Mouse (Mus musculus) layer of hippocampus, postnatal 25 days (tissue): ENCODE data around the gene Crybb1. TPM values are rescaled to one million over a fixed set of nuclear protein-coding genes. Genes with fewer than 3 reads are reported as not detected.

Source experiments
- DNase-seq, 2 experiments: peaks; one replicate each; pipeline ENCODE4 v3.0.0; 2022; ENCODE audit warnings: mixed read lengths in 2 of 2, low spot score in 1 of 2; ENCODE audit errors: extremely low spot score in 1 of 2
- total RNA-seq, 2 experiments: library from RNA; stranded (reverse); gene quantifications; 2 replicates each; pipeline ENCODE4 v1.2.3; 2021

Gene Crybb1
- 1 to 10 TPM; 7.4 to 7.9 TPM for total RNA-seq

DNA sequence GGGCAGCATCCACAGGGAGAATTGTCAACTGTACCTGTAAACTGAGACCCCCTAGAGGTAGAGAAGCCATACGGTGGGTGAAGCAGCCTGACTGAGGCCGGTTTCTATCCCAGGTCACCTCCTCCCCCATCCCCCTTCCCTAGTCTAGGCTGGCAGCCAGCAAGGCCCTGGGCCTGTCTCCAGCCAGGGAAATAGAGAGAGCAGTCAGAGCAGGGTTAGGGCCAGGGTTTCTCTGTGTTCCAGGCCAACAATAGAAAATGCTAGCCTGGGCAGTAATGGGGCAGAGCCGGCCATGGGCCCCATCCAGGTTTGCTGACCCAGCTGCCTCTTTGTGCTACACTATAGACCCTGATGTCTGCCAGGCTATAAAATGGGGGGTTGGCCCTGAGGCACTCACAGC, at the start of gene Crybb1:
Crybb1 (plus strand) TSS at position 390 of the 400 bp plus-strand sequence.
- DNase-seq: peak in 1 of 2 experiments; percentile 48

DNA sequence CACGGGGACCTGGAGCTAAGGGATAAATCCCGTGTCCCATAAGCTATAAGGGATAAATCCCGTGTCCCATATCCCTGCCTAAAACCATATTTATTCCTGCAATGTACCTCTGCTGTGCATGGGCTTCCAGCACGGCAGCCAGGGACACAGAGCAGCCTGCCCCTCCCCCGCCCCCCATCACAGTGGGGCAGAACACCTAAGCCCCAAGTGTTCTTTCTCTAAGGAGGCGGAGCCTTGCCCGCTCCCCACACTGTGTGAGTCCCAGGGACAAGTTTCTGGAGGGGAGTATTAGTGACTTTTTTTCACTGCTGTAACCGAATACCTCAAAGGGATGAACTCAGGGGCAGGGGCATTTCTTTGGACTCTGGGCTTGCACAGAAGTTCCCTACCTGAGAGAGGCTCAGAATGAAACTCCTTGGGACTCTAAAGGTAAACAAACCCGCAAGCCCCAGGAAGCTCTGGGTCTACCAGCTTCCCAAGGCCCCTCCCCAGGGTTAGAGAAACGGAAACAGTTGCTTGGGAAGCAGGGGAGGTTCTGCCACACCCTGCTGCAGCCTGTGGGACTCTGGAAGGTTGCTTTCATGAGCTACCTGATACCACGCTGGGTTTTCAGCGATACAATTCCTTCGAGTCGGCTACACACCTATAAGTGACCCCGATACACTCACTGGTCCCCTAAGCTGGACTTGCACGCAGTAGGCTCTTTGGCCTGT, 48.9 kb upstream of the Crybb1 start:
- DNase-seq: no peak

DNA sequence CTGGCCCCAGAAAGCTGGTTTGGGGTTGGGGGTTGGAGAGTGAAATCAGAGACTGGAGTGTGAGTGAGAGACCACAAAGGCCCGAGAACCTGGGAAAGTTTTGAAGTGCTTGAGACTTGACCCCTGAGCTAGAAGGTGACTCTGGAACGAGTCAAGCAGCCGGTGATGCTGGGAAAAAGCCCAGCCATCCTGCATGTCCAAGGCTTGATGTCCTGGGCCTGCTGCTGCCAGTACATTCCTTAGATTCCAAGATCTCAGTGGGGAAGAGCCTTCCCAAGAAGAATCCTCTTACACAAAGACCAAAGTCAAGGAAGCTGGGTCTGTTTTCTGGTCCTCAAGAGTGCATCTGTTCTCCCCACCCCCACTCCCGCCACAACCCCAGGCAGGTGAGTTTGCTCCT, 47.3 kb upstream of the Crybb1 start:
- DNase-seq: no peak

DNA sequence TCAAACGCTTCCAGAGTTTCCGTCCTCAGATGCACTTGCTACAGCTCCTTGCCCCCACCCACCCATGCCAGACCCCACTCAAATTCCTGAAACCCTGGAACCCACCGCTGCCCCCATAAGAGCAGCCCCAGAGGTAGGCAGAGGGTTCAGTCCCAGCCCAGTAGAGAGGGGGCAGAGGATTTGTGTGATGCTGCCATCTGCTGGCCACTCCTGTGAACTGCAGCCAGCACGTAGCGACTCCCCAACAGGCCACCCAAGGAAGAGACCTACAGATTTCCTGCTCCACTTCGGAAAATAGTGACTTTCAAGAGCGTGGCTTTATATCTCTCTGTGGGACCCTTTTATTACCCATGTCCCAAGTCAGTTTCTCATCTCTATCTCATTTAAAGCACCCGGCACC, 45.5 kb upstream of the Crybb1 start:
- DNase-seq: peak; percentile 65 to 74

DNA sequence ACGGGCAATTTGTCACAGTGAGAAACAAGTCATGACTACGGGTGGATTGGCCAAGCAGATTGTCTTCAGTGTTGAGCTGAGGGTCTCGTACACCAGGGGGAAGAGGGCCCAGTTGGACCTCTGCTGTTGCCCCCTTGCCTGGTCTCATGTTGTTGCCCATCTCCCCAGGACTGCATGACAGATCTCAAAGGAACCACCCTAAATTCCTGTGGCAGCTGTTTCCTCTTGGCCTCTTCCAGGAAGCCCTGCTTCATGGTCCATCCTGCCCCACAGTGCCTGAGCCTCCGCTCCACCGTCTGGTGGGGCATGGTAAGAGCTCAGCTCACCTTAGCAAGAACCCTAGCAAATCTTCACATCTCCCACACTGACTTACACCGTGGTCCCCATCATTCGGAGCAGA, 43.7 kb upstream of the Crybb1 start:
- DNase-seq: no peak

DNA sequence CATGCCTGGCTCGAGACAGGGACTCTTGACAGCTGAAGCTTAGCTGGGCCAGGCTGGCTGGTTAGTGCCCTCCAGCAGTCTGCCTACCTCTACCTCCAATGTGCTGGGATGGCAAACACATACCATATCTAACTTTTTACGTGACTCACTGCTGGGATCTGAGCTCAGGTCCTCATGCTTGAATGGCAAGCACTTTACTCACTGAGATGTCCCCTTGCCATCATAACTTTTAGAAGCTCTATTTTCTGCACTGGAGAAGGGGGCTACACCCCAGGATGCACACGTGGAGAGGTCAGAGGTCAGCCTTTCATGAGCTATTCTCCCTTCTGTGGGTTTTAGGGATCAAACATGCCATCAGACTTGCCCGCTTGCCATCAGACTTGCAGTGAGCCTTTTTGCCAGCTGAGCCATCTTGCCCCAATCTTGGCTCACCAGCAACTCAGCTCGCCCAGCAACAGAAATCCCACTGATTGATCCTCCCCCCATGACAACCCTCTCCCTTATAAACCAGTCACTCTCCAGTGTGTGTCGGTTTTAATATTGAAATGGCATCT, 42.8 kb upstream of the Crybb1 start:
- DNase-seq: no peak

DNA sequence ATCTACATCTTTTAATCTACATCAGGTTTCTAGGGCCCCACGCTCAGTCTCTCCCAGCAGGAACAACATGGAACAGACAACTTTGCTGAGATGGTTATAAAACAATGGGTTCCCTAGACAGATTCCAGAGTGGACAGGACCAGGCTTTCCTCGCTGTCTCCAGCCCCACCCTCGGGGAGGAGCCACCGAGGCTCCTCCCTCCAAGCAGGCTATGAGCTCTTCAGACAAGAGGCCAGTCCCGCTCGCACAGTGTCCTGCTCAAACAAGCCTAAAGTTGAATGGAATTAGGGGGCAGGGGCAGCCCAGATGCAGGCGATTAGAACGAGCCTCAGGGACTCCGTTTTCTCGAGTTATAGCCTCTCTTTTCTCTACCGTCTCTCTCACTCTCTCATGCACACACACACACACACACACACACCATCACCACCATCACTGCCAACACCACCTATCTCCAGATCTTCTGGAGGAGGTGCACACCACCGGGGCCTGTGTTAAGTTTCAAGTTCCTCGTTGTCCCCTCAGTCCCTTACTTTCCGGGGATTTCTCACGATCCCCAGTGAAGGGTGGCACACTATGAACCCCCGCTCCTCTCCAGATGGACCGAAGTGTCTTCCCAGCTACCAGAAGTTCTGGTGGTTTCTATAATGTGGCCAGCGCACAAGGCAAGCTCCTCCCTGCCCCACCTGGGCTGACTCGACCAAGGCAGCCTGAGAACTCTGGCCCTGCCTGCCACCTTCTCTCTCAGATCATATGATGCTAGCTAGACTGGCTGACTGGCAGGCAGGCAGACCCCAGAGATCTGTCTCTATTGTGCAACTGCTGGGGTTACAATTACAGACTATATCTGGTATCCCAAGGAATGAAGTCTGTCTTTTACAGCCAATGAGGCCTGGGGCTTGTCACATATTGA, 42.0 kb upstream of the Crybb1 start:
- DNase-seq: peak in 1 of 2 experiments; percentile 40

DNA sequence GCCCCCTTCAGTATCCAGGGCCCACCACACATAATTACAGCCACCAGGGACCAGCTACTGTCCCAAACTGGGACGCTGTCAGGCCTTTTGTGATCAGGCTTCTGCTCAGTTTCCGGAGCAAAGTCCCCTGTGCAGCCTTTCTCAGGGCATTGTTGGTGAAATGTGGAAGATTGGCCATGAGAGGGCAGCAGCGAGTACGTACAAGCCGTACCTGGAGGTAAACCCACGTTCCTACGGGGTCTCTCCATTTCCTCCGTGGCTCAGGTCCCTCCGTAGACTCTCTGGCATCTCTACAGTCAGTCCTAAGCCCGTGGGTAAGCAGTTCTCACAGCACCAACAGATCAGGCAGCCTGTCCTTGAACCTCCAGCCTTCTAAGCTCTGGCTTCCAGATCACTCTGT, 41.2 kb upstream of the Crybb1 start:
- DNase-seq: peak; percentile 65 to 80

DNA sequence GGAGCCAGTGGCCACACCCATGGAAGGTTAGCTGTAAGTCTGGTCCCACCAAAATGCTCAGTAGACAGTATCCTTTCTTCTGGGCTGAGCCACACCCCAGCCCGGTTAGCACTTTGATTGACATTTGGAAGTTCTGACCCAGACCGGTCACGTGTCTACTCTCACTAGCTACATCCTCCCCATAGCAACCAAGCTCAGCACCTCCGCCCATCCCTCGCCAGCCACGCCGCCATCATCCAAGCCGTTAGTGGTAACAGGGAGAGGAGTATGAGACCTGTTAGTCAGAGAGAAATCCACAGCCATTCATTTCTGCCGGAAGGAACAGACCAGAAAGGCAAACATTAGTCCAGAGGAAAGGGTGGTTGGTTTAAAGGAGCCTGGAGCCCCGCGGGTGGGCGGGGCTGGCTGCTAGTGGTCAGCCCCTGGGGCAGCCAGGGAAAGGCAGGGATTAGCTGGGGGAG, 40.3 kb upstream of the Crybb1 start:
- DNase-seq: peak; percentile 46 to 54

DNA sequence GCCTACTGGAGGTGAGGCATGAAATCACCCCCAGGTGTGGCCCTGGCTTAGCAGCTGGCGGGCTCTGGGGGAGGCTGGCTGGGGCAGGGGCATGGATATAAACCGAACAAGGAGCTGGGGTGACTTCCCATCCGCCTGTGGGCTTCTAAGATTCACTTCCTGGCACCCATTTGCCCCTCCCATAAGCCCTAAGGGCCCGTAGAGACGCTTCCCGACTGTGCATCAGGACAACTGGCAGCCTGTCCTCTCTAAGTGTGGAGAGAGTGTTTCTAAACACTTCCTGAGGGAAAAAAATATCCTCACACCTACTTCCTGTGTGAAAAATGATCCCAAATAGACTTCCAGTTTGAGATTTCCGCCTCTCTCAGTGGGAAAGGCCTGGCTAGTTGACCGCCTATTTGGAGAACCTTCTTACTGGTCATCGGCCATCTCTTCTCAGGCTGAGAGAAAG, 39.8 kb upstream of the Crybb1 start:
- DNase-seq: peak in 1 of 2 experiments; percentile 27

DNA sequence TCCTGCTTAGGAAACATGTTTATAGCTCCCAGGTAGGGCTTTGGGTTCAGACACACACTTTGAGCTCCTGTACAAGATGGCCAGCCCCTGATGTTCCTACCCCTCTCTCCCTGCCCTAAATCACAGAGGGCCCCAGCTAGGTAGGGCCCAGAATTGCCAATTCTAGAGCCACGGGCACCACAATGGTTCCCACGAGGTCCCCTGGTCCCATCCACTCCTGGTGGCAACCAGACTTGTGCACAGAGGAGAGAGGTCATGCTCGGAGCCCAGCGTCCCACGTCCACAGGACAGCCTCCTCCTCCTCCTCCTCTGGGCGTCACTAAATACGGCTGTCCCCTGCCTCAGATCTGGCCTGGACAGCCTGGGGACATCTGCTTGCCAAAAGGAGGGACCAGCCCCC, 39.3 kb upstream of the Crybb1 start:
- DNase-seq: no peak

DNA sequence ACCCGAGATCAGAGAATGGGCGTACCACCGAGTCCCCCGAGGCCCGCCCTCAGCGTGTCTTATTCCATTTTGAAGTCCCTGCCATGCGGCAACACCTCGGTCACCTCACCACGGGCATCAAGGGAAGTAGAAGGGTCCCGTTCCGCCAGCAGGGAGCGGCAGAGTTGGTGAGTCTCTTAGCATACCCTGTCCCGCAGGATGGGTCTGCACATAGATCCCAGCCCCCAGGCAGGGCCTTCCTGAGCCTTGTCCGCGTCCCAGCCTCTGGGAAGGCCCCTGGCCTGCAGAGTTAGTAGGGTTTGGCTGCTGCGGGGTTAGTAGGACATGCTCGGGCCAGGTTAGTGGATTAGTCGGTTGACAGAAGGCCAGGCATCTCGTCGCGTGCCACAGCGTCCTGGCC, 38.6 kb upstream of the Crybb1 start:
- DNase-seq: no peak

DNA sequence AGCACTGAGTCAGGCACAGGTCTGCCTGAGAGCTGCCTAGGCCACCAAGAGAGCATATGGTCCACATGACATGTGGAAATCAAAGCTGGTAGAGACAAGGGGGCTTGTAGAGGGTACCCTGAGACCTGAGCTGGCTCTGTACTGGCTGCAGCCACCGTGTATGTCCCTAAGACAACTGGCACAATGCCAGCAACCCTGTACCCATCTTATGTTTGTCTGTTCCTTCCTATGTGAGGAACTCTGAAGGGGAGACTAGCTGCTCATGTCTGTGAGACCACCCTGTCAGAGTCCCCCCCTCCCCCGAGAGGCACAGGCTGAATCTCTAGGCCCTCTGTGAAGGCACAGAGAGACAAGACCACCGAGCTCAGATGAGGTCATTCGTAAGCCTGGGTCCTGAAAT, 36.9 kb upstream of the Crybb1 start:
- no peak for DNase-seq

DNA sequence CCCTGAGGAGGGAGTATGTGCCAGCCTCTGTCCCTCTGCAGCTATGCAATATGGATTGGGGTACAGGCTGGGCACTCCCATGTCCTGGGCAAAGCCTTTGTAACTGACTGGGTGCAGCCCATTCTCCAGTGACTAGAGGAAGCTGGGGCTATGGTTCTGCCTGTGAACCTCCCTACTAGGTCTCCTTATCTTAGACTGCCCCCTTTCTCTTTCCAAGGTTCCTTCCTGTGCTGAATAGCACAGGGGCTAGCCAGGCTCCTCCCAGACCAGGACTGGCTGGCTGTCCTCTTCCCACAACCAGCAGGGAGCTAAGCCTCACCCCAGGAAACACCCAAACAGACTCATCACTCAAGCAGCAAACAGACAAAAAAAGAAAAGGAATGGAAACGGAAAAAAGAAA, 36.2 kb upstream of the Crybb1 start:
- DNase-seq: no peak

DNA sequence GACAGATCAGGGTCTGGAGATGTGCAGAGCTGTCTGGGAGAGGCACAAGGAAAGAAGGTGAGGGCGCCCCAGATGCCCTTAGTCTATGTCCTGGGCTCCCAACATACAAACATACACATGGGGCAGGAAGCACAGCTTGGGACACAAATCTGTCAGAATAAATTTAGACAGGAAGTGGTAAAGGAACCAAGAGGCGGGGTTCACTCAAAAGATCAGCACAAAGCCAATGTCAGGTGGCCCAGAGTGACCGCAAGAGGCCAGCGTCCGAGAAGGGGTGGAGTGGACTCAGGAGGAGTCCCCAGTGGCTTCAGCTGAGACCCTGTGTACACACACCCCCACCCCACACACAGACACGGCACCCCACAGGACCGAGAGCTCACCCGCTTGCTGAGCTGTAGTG, 35.4 kb upstream of the Crybb1 start:
- no peak for DNase-seq

DNA sequence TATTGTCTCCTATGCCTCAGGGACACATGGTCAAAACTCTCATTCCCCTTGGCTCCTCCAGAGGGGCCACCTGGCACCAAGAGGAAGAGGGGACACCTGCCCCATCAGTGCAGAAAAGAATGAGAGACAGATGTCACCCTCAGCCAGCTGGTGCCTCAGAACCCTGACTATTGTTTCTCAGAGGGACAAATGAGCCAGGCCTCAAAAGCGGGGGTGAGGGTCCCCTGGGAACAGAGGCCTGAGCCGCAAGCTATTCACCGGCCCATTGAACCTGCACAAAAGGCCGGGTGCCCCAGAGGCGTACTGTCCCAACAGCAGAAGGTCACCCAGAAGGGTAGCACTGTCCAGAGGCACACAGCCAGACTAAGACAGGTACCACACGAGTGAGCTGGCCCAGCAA, 30.0 kb upstream of the Crybb1 start:
- DNase-seq: no peak

DNA sequence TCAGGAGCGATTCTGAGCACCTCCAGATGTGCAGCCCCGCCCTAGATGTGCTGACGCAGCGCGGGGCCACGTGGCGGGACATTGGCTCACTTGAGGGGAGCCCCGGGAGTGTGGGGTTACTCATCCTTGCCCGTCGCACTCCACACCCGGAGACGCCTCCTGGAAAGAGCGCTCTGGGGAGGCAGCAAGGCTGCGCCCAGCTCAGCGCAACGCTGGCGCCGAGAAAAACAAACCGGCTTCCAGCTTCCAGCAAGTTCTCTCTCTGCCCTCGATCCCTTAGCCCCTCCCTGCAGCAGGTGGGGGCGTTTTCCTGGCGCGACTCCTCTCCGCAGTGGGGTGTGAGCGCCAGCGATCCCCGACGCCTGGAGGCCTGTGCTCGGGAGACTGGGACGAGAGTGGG, 28.3 kb upstream of the Crybb1 start:
- peak; percentile 46 to 58 for DNase-seq

DNA sequence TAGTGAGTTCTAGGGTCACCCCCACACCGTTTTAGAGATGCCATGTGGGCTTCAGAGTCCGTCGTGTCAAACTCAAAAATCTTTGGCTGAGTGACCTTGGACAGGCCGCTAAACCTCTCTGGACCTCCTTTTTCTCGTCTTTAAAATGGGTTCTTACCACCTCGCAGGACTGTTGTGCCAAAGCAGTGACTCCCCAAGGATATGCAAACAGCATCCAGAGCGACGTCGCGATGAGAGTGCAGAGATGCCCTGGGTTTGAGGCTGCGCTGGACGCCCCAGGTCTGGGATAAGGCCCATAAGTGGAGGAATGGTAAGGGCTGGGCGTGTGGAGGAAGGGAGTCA, 27.7 kb upstream of the Crybb1 start:
- no peak for DNase-seq

DNA sequence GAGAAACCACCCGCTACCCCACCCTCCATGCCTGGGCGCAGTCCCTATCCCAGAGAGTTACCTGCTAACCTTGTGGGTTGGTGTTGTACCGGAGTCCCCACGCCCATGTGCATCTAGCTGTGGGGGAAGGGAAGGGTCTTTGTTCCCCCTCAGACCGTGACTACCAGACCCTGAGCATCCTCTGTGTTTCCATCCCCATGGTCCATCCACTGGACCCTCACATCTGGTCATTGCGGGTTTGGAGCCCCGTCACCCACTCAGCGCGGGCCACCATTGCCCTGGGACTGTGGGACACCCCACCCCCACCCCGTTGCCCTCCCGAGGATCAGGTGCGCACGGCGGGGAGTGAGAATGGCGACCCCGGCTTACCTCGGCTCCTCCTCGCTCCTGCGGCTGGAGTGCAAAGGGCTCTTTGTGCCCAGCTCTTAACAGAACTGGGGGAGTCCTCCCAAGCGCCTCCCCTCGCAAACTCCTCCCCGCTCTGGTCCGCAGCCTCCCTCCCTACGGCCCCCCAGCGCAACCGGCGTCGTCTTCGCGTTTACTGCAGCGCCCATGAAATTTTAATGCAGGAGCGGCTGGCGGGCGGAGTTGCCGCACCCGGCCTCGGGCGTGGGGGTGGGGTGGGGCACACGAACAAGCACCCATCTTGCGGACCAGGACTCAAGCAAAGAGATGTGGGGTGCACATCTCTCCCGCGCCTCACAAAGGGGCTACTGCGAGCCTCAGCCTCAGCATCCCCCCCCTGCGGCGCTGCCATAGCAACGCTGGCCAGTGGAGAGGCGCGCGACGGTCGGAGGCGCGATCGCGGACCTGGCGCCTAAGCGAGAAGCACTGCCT, 27.2 kb upstream of the Crybb1 start:
- peak; percentile 53 to 62 for DNase-seq

DNA sequence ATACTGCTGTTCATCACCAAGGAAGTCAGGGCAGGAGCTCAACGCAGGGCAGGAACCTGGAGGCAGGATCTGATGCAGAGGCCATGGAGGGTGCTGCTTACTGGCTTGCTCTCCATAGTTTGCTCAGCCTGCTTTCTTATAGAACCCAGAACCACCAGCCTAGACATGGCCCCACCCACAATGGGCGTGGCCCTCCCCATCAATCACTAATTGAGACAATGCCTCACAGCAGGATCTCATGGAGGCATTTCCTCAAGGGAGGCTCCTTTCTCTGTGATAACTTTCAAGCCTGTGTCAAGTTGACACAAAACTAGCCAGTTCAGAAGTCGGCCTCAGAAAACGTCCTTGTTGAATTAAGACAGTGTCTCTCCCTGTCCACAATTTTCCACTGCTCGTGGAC, 19.8 kb upstream of the Crybb1 start:
- no peak for DNase-seq
